Mouse (Mus musculus): ENCODE data around the gene Klf7.

GRCm38 (mm10) chr1:64008031-64008430, 114.1 kb downstream of the Klf7 start:
- TF ChIP-seq CTCF (IDR thresholded peaks at IDR 0.05; ENCODE audit: control insufficient read depth, insufficient read depth, insufficient read length) (no peak), MAX (IDR thresholded peaks at IDR 0.05) (no peak), CEBPB (IDR thresholded peaks at IDR 0.05; ENCODE audit: low read depth) (no peak), MYOD1 (IDR thresholded peaks at IDR 0.05; ENCODE audit: control insufficient read depth, insufficient read length, low read depth) (no peak), USF1 (IDR thresholded peaks at IDR 0.05; ENCODE audit: low read depth) (no peak), FOSL1 (IDR thresholded peaks at IDR 0.05; ENCODE audit: insufficient read depth, low read length, poor library complexity, severe bottlenecking) (no peak), MYOG (IDR thresholded peaks at IDR 0.05; ENCODE audit: control insufficient read depth, extremely low read depth, insufficient read length) (no peak)

Data from C2C12 (cell line).